21 mouse cellular contexts compared by ENCODE assay signal in the genomic region with DNA sequence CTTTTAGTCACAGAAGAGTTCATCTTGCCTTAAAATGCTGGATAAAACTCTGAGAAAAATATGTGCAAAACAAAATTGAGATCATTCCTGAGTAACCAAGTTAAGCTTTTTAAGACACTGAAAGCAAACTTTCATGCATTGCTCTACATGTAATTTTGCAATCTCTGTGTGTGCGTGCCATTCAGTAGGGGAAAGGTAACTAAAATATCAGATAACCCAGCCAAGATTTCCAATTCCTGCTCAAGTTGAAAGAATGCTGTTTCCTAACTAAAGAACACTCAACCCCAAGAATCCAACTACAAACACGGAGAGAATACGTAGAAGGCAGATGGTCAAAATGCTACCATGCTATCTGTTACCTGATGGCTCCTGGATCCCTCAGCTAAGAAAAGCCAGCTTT.
"Had no signal": no experiment of that assay in that cellular context is flagged by ENCODE, and none has a peak within 500 bp of the region (broad histone marks: within the 10 kb centered on the region; RNA-seq: fewer than 3 reads in every experiment).

No protein-coding gene starts in this region.

- H3K9me3 ChIP-seq: limb, embryonic 10.5 days; limb, embryonic 13.5 days; liver, embryonic 12.5 days; liver, embryonic 15.5 days; megakaryocyte, embryonic 14.5 days; midbrain, embryonic 10.5 days; midbrain, embryonic 13.5 days; neural tube, embryonic 13.5 days; stomach, embryonic 15.5 days had no signal

- H3K27ac ChIP-seq: kidney, postnatal 0 days; layer of hippocampus, adult 2 months; limb, embryonic 10.5 days; limb, embryonic 13.5 days; liver, embryonic 12.5 days; liver, embryonic 15.5 days; midbrain, embryonic 10.5 days; midbrain, embryonic 13.5 days; neural tube, embryonic 13.5 days; stomach, embryonic 15.5 days had no signal

- H3K4me1 ChIP-seq: limb, embryonic 10.5 days; liver, embryonic 12.5 days; liver, embryonic 15.5 days; midbrain, embryonic 10.5 days; midbrain, embryonic 13.5 days; neural tube, embryonic 13.5 days; stomach, embryonic 15.5 days had no signal

- H3K27me3 ChIP-seq: limb, embryonic 13.5 days; liver, embryonic 12.5 days; liver, embryonic 15.5 days; megakaryocyte, embryonic 14.5 days; midbrain, embryonic 13.5 days; neural tube, embryonic 13.5 days; stomach, embryonic 15.5 days had no signal

- ATAC-seq: intestine, postnatal 0 days; liver, embryonic 12.5 days; midbrain, embryonic 13.5 days; midbrain, embryonic 16.5 days had no signal

- DNase-seq: kidney, adult 2 months; kidney, postnatal 25 days; layer of hippocampus, adult 9-11 months; lung, embryonic 14.5 days; right cerebral cortex, postnatal 14 days; right cerebral cortex, postnatal 4 days; thymus, postnatal 25 days had no signal

- H3K36me3 ChIP-seq: limb, embryonic 10.5 days; limb, embryonic 13.5 days; liver, embryonic 12.5 days; liver, embryonic 15.5 days; midbrain, embryonic 10.5 days; midbrain, embryonic 13.5 days; neural tube, embryonic 13.5 days; stomach, embryonic 15.5 days had no signal

- H3K4me3 ChIP-seq: layer of hippocampus, adult 2 months; limb, embryonic 10.5 days; limb, embryonic 13.5 days; liver, embryonic 12.5 days; liver, embryonic 15.5 days; megakaryocyte, embryonic 14.5 days; midbrain, embryonic 10.5 days; midbrain, embryonic 13.5 days; myocyte; neural tube, embryonic 13.5 days; stomach, embryonic 15.5 days had no signal

- H3K4me2 ChIP-seq: limb, embryonic 13.5 days; liver, embryonic 12.5 days; liver, embryonic 15.5 days; lung, embryonic 14.5 days; midbrain, embryonic 13.5 days; neural tube, embryonic 13.5 days; stomach, embryonic 15.5 days had no signal

- H3K9ac ChIP-seq: limb, embryonic 13.5 days; liver, embryonic 12.5 days; liver, embryonic 15.5 days; lung, embryonic 14.5 days; midbrain, embryonic 13.5 days; neural tube, embryonic 13.5 days; stomach, embryonic 15.5 days had no signal
